Mouse (Mus musculus) heart, embryonic 16.5 days (tissue): ENCODE measurements around the gene Arfip1. TPM values are rescaled to one million over a fixed set of nuclear protein-coding genes. Genes with fewer than 3 reads are reported as not detected.

Experiments
- ATAC-seq: fragments of 200-750 bp; cut with Nextera tagmentation; replicated peaks from 2 replicates; pipeline ENCODE4 v1.8.0; 2017; ENCODE audit warnings: moderate number of reproducible peaks; ENCODE audit not compliant: insufficient read depth, low FRiP score; ENCODE audit errors: extremely low read depth
- H3K27ac ChIP-seq: fragments of 300-500 bp; sonication (generic); 2 replicates; pipeline ENCODE4 v1.5.1; 2014; ENCODE audit warnings: mild to moderate bottlenecking, low read length, control low read depth, moderate library complexity
- H3K27me3 ChIP-seq: fragments of 300-500 bp; sonication (generic); 2 replicates; pipeline ENCODE4 v1.6.1; 2014; ENCODE audit warnings: low read length, mixed read lengths; ENCODE audit not compliant: control insufficient read depth, insufficient read depth
- H3K36me3 ChIP-seq: fragments of 300-500 bp; sonication (generic); 2 replicates; pipeline ENCODE4 v1.6.1; 2014; ENCODE audit not compliant: control insufficient read depth, insufficient read depth
- H3K4me1 ChIP-seq: fragments of 300-500 bp; sonication (generic); 2 replicates; pipeline ENCODE4 v1.6.1; 2014; ENCODE audit warnings: low read length, mixed read lengths; ENCODE audit not compliant: control insufficient read depth, insufficient read depth
- H3K4me2 ChIP-seq: fragments of 300-500 bp; sonication (generic); 2 replicates; pipeline ENCODE4 v1.6.1; 2014; ENCODE audit warnings: low read depth, mild to moderate bottlenecking, control low read depth, low read length
- H3K4me3 ChIP-seq: fragments of 300-500 bp; sonication (generic); 2 replicates; pipeline ENCODE4 v1.5.1; 2014; ENCODE audit warnings: mild to moderate bottlenecking, control low read depth, low read length
- H3K9ac ChIP-seq: fragments of 300-500 bp; sonication (generic); 2 replicates; pipeline ENCODE4 v1.6.1; 2014; ENCODE audit warnings: low read length, control low read depth
- H3K9me3 ChIP-seq: fragments of 300-500 bp; sonication (generic); replicated peaks from 2 replicates; pipeline ENCODE4 v1.6.1; 2016; ENCODE audit warnings: low read length; ENCODE audit not compliant: control insufficient read depth
- WGBS: fragments of 180-500 bp; shearing (Covaris S2); extraction: QIAGEN DNeasy Blood & Tissue Kit; methylation state at CpG from one replicate; pipeline ENCODE4 v1.1.7; 2014; 5-methylcytosine and 5-hydroxymethylcytosine counted together
- polyA plus RNA-seq: library from polyadenylated mRNA; unstranded; fragments of >200 nt; fragmentation: Nextera tagmentation; extraction: Ambion mirVana; gene quantifications from 2 replicates; pipeline ENCODE4 v1.2.1, GENCODE M21; 2015

The Arfip1 gene
- polyA plus RNA-seq, 1 experiment from 2014 or later, result 54.9 TPM

DNA sequence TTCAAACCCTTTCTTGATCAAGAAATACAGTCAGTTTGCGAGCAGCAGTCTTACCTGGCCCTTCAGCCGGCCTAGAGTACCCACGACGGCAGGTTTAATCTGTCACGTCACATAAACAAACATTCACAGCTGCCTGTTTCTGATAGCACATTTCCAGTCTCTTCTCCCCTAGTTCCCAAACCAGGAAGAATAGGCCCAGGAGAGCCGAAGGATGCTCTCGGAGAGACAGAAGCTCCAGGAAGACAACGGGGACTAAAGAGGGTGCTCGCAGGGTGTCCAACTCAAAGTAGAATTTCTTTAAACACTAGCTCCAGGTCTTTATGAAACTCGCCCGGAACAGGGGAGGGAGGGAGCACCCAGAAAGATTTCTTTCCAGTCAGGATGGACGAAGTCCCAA is 103.5 kb downstream of the Arfip1 start:
- peak overlapping the region; percentile 75 for H3K9ac ChIP-seq
- no peaks in the 10 kb centered on the region for H3K9me3 ChIP-seq
- WGBS, result 13% methylated on average over 12 of the region's 12 CpGs
- no peak overlapping the region for H3K27ac ChIP-seq
- peak overlapping the region; percentile 100 for H3K4me2 ChIP-seq
- H3K36me3 ChIP-seq, result no peaks in the 10 kb centered on the region
- peaks cover 33% of the 10 kb centered on the region for H3K27me3 ChIP-seq
- no peak for ATAC-seq
- peak overlapping the region; percentile 75 for H3K4me3 ChIP-seq
- peaks cover 11% of the 10 kb centered on the region for H3K4me1 ChIP-seq

- peaks cover 33% of the 10 kb centered on the region for H3K27me3 ChIP-seq
- no peak overlapping the region for H3K4me2 ChIP-seq
- 17% methylated on average over 7 of the region's 7 CpGs for WGBS
- H3K36me3 ChIP-seq, result no peaks in the 10 kb centered on the region
- no peak overlapping the region for H3K9ac ChIP-seq
- H3K27ac ChIP-seq, result no peak overlapping the region
- no peak overlapping the region for H3K4me3 ChIP-seq
- no peaks in the 10 kb centered on the region for H3K9me3 ChIP-seq
- peaks cover 15% of the 10 kb centered on the region for H3K4me1 ChIP-seq
- ATAC-seq, result no peak
These were observed 104.2 kb downstream of the Arfip1 start for GRCm38 (mm10) chr3:84478195-84478594.

DNA sequence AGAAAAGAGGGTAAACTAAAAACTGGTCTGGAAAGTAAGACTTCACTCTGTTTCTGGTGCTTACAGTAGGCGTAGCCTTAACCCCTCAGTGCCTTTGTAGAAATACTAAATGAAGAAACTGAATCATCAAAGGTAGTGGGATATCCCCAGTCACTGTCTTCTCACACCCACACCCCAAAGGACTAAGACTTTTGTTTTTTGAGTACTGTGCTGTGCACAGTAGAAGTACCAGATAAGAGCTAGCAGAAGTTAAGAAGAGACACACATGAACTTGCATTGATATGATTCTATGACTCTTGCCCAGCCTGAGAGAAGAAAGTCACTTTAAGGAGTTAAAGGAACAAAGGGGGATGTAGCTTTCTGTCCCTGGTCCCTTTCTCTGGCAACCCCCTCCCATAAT is 104.9 kb downstream of the Arfip1 start:
- no peak overlapping the region for H3K4me2 ChIP-seq
- H3K9ac ChIP-seq, result no peak overlapping the region
- H3K27me3 ChIP-seq, result peaks cover 33% of the 10 kb centered on the region
- peaks cover 20% of the 10 kb centered on the region for H3K4me1 ChIP-seq
- no peaks in the 10 kb centered on the region for H3K36me3 ChIP-seq
- H3K27ac ChIP-seq, result no peak overlapping the region
- no peak overlapping the region for H3K4me3 ChIP-seq
- H3K9me3 ChIP-seq, result no peaks in the 10 kb centered on the region
- 86% methylated on average over 1 of the region's 1 CpGs for WGBS
- ATAC-seq, result no peak

DNA sequence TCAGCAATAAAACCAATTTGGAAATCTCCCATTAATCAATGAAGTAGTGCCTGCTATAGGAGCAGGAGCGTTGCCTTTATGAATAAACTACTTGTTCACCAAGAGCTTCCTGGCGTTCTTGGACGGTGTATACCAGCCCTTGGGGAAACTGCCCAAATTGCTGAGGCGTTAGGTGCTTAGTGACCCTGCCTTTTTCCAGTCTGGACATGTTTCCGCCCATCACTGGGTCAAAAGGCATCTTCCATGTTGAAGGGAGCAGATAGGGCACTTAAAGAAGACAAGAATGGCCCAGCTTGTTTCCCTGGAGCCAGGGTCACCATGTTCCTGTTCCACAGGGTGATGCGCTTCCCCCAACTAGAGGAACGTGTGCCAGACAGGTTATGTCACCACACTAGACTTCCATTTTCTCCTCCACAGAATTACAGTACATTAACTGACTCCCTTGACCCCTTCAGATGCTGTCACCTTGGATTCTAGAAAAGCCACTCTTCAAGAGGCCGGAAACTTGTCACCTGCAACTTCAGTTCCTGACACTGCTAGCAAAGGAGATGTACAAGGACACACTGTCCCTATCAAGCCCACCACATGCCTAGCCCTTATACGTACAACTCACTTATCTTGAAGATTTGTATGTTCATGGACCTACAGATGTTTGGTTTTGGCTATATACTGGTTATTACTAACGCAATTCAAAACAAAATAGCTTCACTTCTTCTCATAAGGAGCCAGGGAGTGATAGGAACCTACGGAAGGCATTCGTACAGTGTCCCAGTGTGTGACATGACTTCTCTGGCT is 107.2 kb downstream of the Arfip1 start:
- Histone ChIP-seq H3K9me3 (no peaks in the 10 kb centered on the region), H3K4me2 (no peak overlapping the region), H3K4me3 (no peak overlapping the region), H3K4me1 (peaks cover 20% of the 10 kb centered on the region), H3K27ac (no peak overlapping the region), H3K36me3 (no peaks in the 10 kb centered on the region), H3K27me3 (peaks cover 30% of the 10 kb centered on the region), H3K9ac (no peak overlapping the region)
- no peak for ATAC-seq
- 83% methylated on average over 12 of the region's 12 CpGs for WGBS

GRCm38 (mm10) chr3:84474398-84474797 is 108.0 kb downstream of the Arfip1 start:
- Histone ChIP-seq H3K9ac (no peak overlapping the region), H3K27ac (no peak overlapping the region), H3K27me3 (peaks cover 30% of the 10 kb centered on the region), H3K4me3 (no peak overlapping the region), H3K4me1 (peaks cover 20% of the 10 kb centered on the region), H3K9me3 (no peaks in the 10 kb centered on the region), H3K4me2 (no peak overlapping the region), H3K36me3 (no peaks in the 10 kb centered on the region)
- WGBS, result 77% methylated on average over 6 of the region's 6 CpGs
- no peak for ATAC-seq

- no peak overlapping the region for H3K27ac ChIP-seq
- H3K4me2 ChIP-seq, result no peak overlapping the region
- H3K4me1 ChIP-seq, result peaks cover 18% of the 10 kb centered on the region
- no peak overlapping the region for H3K9ac ChIP-seq
- H3K36me3 ChIP-seq, result no peaks in the 10 kb centered on the region
- no peaks in the 10 kb centered on the region for H3K9me3 ChIP-seq
- no peak for ATAC-seq
- WGBS, result 50% methylated on average over 5 of the region's 5 CpGs
- H3K4me3 ChIP-seq, result no peak overlapping the region
- peaks cover 23% of the 10 kb centered on the region for H3K27me3 ChIP-seq
These were observed 109.5 kb downstream of the Arfip1 start for GRCm38 (mm10) chr3:84472955-84473354.

DNA sequence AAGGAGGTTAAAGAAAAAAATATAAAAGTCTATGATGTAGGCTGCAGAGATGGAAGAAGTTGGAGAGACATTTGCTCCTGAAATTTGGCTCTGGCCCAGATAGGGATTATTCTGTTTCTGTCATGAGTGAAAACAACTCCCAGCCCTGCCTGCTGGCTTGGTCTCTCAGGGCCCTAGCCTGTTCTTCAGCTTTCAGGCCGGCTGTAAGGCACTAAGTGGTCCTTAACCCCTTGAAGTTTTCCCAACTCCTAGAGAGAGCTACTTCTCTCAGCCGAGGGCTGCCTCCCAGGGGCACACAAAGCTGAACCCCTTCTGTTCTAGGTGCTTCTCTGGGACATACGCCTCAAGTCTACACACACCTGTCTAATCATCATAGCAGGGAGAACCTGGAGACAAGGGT is 109.9 kb downstream of the Arfip1 start:
- no peak for ATAC-seq

DNA sequence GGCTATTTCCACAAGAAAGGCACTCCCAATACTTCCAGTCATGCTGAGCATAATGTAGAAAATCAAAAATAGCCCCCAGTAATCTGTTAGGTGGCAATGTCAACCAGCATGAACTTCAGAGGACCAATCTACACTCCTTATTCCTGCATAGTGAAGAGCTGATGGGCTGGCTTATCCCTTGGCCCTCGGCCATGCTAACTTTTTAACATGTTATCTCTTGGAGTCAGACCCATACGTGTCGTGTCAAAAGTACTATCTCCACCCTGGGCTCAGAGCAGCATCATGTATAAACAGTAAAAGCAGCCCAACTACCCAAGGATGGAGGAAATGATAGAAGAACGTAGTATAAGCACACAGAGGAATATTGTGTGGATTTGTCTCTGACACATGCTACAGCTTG is 111.3 kb downstream of the Arfip1 start:
- Histone ChIP-seq H3K36me3 (no peaks in the 10 kb centered on the region), H3K27me3 (peaks cover 9% of the 10 kb centered on the region), H3K4me2 (no peak overlapping the region), H3K27ac (no peak overlapping the region), H3K4me3 (no peak overlapping the region), H3K9ac (no peak overlapping the region), H3K4me1 (peaks cover 27% of the 10 kb centered on the region), H3K9me3 (no peaks in the 10 kb centered on the region)
- WGBS, result 44% methylated on average over 4 of the region's 4 CpGs
- ATAC-seq, result no peak

More for the DNA sequence above, 109.9 kb downstream of the Arfip1 start:
- no peak overlapping the region for H3K4me2 ChIP-seq
- no peaks in the 10 kb centered on the region for H3K36me3 ChIP-seq
- whole genome bisulfite sequencing, result 44% methylated on average over 3 of the region's 3 CpGs
- no peak overlapping the region for H3K27ac ChIP-seq
- no peak overlapping the region for H3K4me3 ChIP-seq
- no peaks in the 10 kb centered on the region for H3K9me3 ChIP-seq
- H3K27me3 ChIP-seq, result peaks cover 19% of the 10 kb centered on the region
- H3K9ac ChIP-seq, result no peak overlapping the region
- peaks cover 22% of the 10 kb centered on the region for H3K4me1 ChIP-seq

- H3K9me3 ChIP-seq, result no peaks in the 10 kb centered on the region
- ATAC-seq, result no peak
- H3K4me2 ChIP-seq, result no peak overlapping the region
- no peaks in the 10 kb centered on the region; the same call in 1 of the 2 replicates for H3K27me3 ChIP-seq
- 26% methylated on average over 4 of the region's 4 CpGs for WGBS
- H3K27ac ChIP-seq, result no peak overlapping the region
- H3K4me3 ChIP-seq, result no peak overlapping the region
- H3K36me3 ChIP-seq, result no peaks in the 10 kb centered on the region
- H3K4me1 ChIP-seq, result peaks cover 24% of the 10 kb centered on the region
- no peak overlapping the region for H3K9ac ChIP-seq
These were observed 114.3 kb downstream of the Arfip1 start for GRCm38 (mm10) chr3:84468111-84468453.
